Mouse (Mus musculus) ES-Bruce4 (cell line): ENCODE measurements at regions not wholly inside any gene's neighbourhood (a gene's known extent, or its start where the extent isn't known, plus 50 kb on each side); places are given as distances from the start of the nearest gene placed in this dataset.

ENCODE experiments used
- CTCF ChIP-seq: IDR thresholded peaks from one replicate; pipeline ENCODE4 v1.8.1; 2011; ENCODE audit warnings: low read depth, low read length
- EP300 ChIP-seq: IDR thresholded peaks from 2 replicates; pipeline ENCODE4 v1.6.1; 2011; ENCODE audit warnings: low read depth, low read length; ENCODE audit not compliant: insufficient read depth
- POLR2A ChIP-seq: IDR thresholded peaks from one replicate; pipeline ENCODE4 v1.8.1; 2011; ENCODE audit warnings: low read length; ENCODE audit not compliant: insufficient read depth

- TF ChIP-seq CTCF (no peak), EP300 (no peak), POLR2A (no peak)
These were observed 160.4 kb downstream of the Cyld start for GRCm38 (mm10) chr8:88857216-88857615.
